Mouse (Mus musculus): ENCODE measurements around the gene Trpc6. TPM values are rescaled to one million over a fixed set of nuclear protein-coding genes. Genes with fewer than 3 reads are reported as not detected.

The Trpc6 gene
- total and polyA plus RNA-seq, 2 experiments: not detected

DNA sequence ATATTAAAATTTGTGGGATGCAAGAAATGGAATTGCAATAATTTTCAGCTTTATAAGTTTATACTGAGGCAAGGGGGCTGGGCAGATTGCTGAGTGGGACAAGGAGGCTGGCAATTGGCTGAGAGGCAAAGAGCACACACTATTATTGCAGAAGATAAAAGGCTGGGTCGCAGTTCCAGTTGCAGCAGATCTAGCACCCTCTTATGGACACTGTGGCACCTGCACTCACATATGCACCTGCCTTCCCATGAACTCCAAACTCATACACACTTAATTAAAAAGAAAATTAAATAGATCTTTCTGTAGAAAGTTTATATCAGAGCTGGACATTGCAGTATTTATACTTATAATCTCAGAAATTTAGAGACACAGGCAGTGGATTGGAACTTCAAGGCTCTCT is 175.1 kb downstream of the Trpc6 start:
- Histone ChIP-seq H3K27me3 (ENCODE audit: control insufficient read depth, insufficient read depth, low read length) (no peaks in the 10 kb centered on the region), H3K27ac (replicated peaks; ENCODE audit: insufficient read depth, low read depth, low read length) (no peak overlapping the region), H3K4me3 (ENCODE audit: insufficient read depth, low read depth, low read length) (no peak overlapping the region), H3K4me1 (ENCODE audit: control insufficient read depth, insufficient read depth, low read length) (no peaks in the 10 kb centered on the region), H3K36me3 (ENCODE audit: control insufficient read depth, insufficient read depth, low read length) (no peaks in the 10 kb centered on the region), H3K79me2 (ENCODE audit: control insufficient read depth, insufficient read depth, low read length) (no peaks in the 10 kb centered on the region), H3K9ac (ENCODE audit: low read depth, low read length) (no peak overlapping the region)
- TF ChIP-seq CTCF (IDR thresholded peaks at IDR 0.05; ENCODE audit: low read depth, low read length): peak; percentile 37
- TF ChIP-seq POLR2A (IDR thresholded peaks at IDR 0.05; ENCODE audit: extremely low read depth, insufficient read depth, low read length): no peak
- 39% methylated on average over 1 of the region's 1 CpGs for WGBS
- no peak for DNase-seq (ENCODE audit: extremely low read depth, low read depth, low spot score)

DNA sequence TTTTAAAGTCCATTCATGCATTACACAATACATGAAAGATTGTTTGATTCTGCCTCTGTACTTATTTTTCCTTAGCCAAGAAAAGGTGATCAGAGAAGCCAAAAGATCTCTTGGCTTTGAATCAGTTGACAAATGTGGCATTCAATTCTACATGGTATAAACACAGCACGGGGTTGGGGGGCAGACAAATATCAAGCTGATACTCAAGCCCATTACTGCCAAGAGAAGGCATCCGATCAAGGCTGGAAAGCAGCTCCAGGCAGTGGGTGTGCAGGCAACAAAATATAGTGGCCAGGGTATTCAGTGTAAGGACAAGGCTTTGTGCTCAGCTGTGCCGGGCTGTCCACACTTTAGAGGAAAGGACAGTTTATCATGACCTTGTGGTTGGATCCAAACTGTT is 185.1 kb downstream of the Trpc6 start:
- no peak overlapping the region for H3K9ac ChIP-seq (ENCODE audit: low read depth, low read length)
- no peaks in the 10 kb centered on the region for H3K36me3 ChIP-seq (ENCODE audit: control insufficient read depth, insufficient read depth, low read length)
- no peaks in the 10 kb centered on the region for H3K4me1 ChIP-seq (ENCODE audit: control insufficient read depth, insufficient read depth, low read length)
- H3K27ac ChIP-seq (replicated peaks; ENCODE audit: insufficient read depth, low read depth, low read length): no peak overlapping the region
- no peaks in the 10 kb centered on the region for H3K79me2 ChIP-seq (ENCODE audit: control insufficient read depth, insufficient read depth, low read length)
- no peaks in the 10 kb centered on the region for H3K27me3 ChIP-seq (ENCODE audit: control insufficient read depth, insufficient read depth, low read length)
- DNase-seq (ENCODE audit: extremely low read depth, low read depth, low spot score): no peak
- no peak for TF ChIP-seq POLR2A (IDR thresholded peaks at IDR 0.05; ENCODE audit: extremely low read depth, insufficient read depth, low read length)
- no peak for TF ChIP-seq CTCF (IDR thresholded peaks at IDR 0.05; ENCODE audit: low read depth, low read length)
- no peak overlapping the region for H3K4me3 ChIP-seq (ENCODE audit: insufficient read depth, low read depth, low read length)
- WGBS: 77% methylated on average over 3 of the region's 3 CpGs
